Mouse (Mus musculus): ENCODE data around the gene Ntng2. TPM values are rescaled to one million over a fixed set of nuclear protein-coding genes. Genes with fewer than 3 reads are reported as not detected.

The Ntng2 gene
- total RNA-seq, 1 experiment from 2014 or later, result 25.2 TPM

GRCm38 (mm10) chr2:29191216-29192215 is 61.3 kb downstream of the Ntng2 start:
- DNase-seq, result peak; percentile 27

GRCm38 (mm10) chr2:29190392-29190791 is 62.4 kb downstream of the Ntng2 start:
- DNase-seq, result no peak

GRCm38 (mm10) chr2:29186209-29186608 is 66.6 kb downstream of the Ntng2 start:
- DNase-seq, result peak; percentile 28

- DNase-seq, result no peak
These were observed 69.4 kb downstream of the Ntng2 start for GRCm38 (mm10) chr2:29183266-29183924.

GRCm38 (mm10) chr2:29181111-29181510 is 71.7 kb downstream of the Ntng2 start:
- DNase-seq, result no peak

- DNase-seq, result no peak
These were observed 73.0 kb downstream of the Ntng2 start for GRCm38 (mm10) chr2:29179810-29180209.

- no peak for DNase-seq
These were observed 77.9 kb downstream of the Ntng2 start for GRCm38 (mm10) chr2:29174887-29175286.

GRCm38 (mm10) chr2:29168067-29168466 is 84.7 kb downstream of the Ntng2 start:
- DNase-seq, result no peak

GRCm38 (mm10) chr2:29151941-29152340 is 100.9 kb downstream of the Ntng2 start:
- no peak for DNase-seq

Other genes with a start within 250 kb of the Ntng2 start
- gene Cfap77, start 197.9 kb downstream of the Ntng2 start, total RNA-seq (2021), result 0.41 and 0.93 TPM in 2 replicates
- 12.0 and 16.3 TPM in 2 replicates for gene Ttf1, start 192.7 kb downstream of the Ntng2 start, total RNA-seq (2021)
- gene Setx, start 128.8 kb downstream of the Ntng2 start, total RNA-seq (2021), result 32.0 and 42.9 TPM in 2 replicates
- 23.1 and 24.0 TPM in 2 replicates for gene Med27, start 93.8 kb upstream of the Ntng2 start, total RNA-seq (2021)